Mouse (Mus musculus): Measurements from ENCODE around the gene Cep104.

The Cep104 gene

GRCm38 (mm10) chr4:153993505-153993904 lies 18.5 kb downstream of the Cep104 start:
- DNase-seq (ENCODE audit: low spot score) = no peak

- no peak for DNase-seq (ENCODE audit: low spot score)
Measured at GRCm38 (mm10) chr4:154005488-154005887, 30.5 kb downstream of the Cep104 start.

GRCm38 (mm10) chr4:154006264-154006663 lies 31.3 kb downstream of the Cep104 start:
- no peak for DNase-seq (ENCODE audit: low spot score)

- DNase-seq (ENCODE audit: low spot score) = no peak
Measured at GRCm38 (mm10) chr4:154007759-154008158, 32.8 kb downstream of the Cep104 start.

- DNase-seq (ENCODE audit: low spot score) = no peak
Measured at GRCm38 (mm10) chr4:154010907-154011645, 36.1 kb downstream of the Cep104 start.

- DNase-seq (ENCODE audit: low spot score) = peak; percentile 66
Measured at GRCm38 (mm10) chr4:154011646-154012089, 36.7 kb downstream of the Cep104 start, which contains the start of gene Lrrc47. Lrrc47 (plus strand) TSS chr4:154011731.

- no peak for DNase-seq (ENCODE audit: low spot score)
Measured at GRCm38 (mm10) chr4:154012132-154012882, 37.3 kb downstream of the Cep104 start.

- DNase-seq (ENCODE audit: low spot score) = no peak
Measured at GRCm38 (mm10) chr4:154015476-154015875, 40.5 kb downstream of the Cep104 start.

GRCm38 (mm10) chr4:154019571-154019970 lies 44.6 kb downstream of the Cep104 start:
- DNase-seq (ENCODE audit: low spot score) = no peak

- no peak for DNase-seq (ENCODE audit: low spot score)
Measured at GRCm38 (mm10) chr4:154021432-154021831, 46.4 kb downstream of the Cep104 start.

GRCm38 (mm10) chr4:154022407-154022806 lies 47.4 kb downstream of the Cep104 start:
- peak; percentile 54 for DNase-seq (ENCODE audit: low spot score)

- no peak for DNase-seq (ENCODE audit: low spot score)
Measured at GRCm38 (mm10) chr4:154022844-154023243, 47.9 kb downstream of the Cep104 start.

- DNase-seq (ENCODE audit: low spot score) = no peak
Measured at GRCm38 (mm10) chr4:154023754-154024601, 49.0 kb downstream of the Cep104 start.

- DNase-seq (ENCODE audit: low spot score) = no peak
Measured at GRCm38 (mm10) chr4:154024729-154025521, 49.9 kb downstream of the Cep104 start.

- DNase-seq (ENCODE audit: low spot score) = peak; percentile 71
Measured at GRCm38 (mm10) chr4:154025641-154026440, 50.8 kb downstream of the Cep104 start, which contains the start of gene Smim1. Smim1 (minus strand) TSS chr4:154026230.

GRCm38 (mm10) chr4:154026441-154026761 lies 51.4 kb downstream of the Cep104 start:
- no peak for DNase-seq (ENCODE audit: low spot score)

- DNase-seq (ENCODE audit: low spot score) = no peak
Measured at GRCm38 (mm10) chr4:154028066-154028465, 53.1 kb downstream of the Cep104 start.

GRCm38 (mm10) chr4:154028646-154029045 lies 53.7 kb downstream of the Cep104 start:
- DNase-seq (ENCODE audit: low spot score) = no peak

- DNase-seq (ENCODE audit: low spot score) = no peak
Measured at GRCm38 (mm10) chr4:154037123-154037522, 62.1 kb downstream of the Cep104 start.

- DNase-seq (ENCODE audit: low spot score) = no peak
Measured at GRCm38 (mm10) chr4:154042577-154042976, 67.6 kb downstream of the Cep104 start, which contains the start of gene Ccdc27. Ccdc27 (minus strand) TSS chr4:154042677.

GRCm38 (mm10) chr4:154045837-154046236 lies 70.8 kb downstream of the Cep104 start:
- no peak for DNase-seq (ENCODE audit: low spot score)
